Mouse (Mus musculus) myocyte (in vitro differentiated cells): ENCODE measurements around the gene Ddx27.

Experiments used
- CEBPB ChIP-seq: IDR thresholded peaks from 2 replicates; pipeline ENCODE4 v1.6.1; 2011; ENCODE audit warnings: mild to moderate bottlenecking, moderate library complexity; ENCODE audit not compliant: poor library complexity, insufficient read depth, severe bottlenecking
- E2F4 ChIP-seq: IDR thresholded peaks from one replicate; pipeline ENCODE4 v1.6.1; 2011; ENCODE audit warnings: mild to moderate bottlenecking, control low read depth, moderate library complexity; ENCODE audit not compliant: insufficient read depth
- MAX ChIP-seq: IDR thresholded peaks from one replicate; pipeline ENCODE4 v1.6.1; 2011; ENCODE audit warnings: low read depth, mild to moderate bottlenecking, control low read depth
- MYOD1 ChIP-seq, 3 experiments: IDR thresholded peaks; one replicate each; pipeline ENCODE4 v1.6.1; 2011; ENCODE audit warnings: control low read depth in 2 of 3, low read depth in 2 of 3, mild to moderate bottlenecking in 2 of 3, moderate library complexity in 1 of 3; ENCODE audit not compliant: insufficient read length in 2 of 3, control insufficient read depth in 1 of 3
- MYOG ChIP-seq, 3 experiments: IDR thresholded peaks; one replicate each; pipeline ENCODE4 v1.6.1; 2011; ENCODE audit warnings: control low read depth in 2 of 3, low read depth in 2 of 3, mild to moderate bottlenecking in 2 of 3; ENCODE audit not compliant: insufficient read length in 2 of 3, control insufficient read depth in 1 of 3, insufficient read depth in 1 of 3
- POLR2A ChIP-seq: IDR thresholded peaks from one replicate; pipeline ENCODE4 v1.6.1; 2011; ENCODE audit warnings: low read depth, mild to moderate bottlenecking, control low read depth, moderate library complexity; ENCODE audit not compliant: insufficient read length
- POLR2AphosphoS2 ChIP-seq: IDR thresholded peaks from one replicate; pipeline ENCODE4 v1.6.1; 2011; ENCODE audit warnings: low read depth, control low read depth; ENCODE audit not compliant: insufficient read length
- SRF ChIP-seq: IDR thresholded peaks from one replicate; pipeline ENCODE4 v1.6.1; 2011; ENCODE audit warnings: low read depth; ENCODE audit not compliant: control insufficient read depth, insufficient read length
- TCF12 ChIP-seq: IDR thresholded peaks from one replicate; pipeline ENCODE4 v1.6.1; 2011; ENCODE audit warnings: mild to moderate bottlenecking, control low read depth; ENCODE audit not compliant: poor library complexity, insufficient read depth, severe bottlenecking
- TCF3 ChIP-seq: IDR thresholded peaks from one replicate; pipeline ENCODE4 v1.6.1; 2011; ENCODE audit warnings: low read depth, control low read depth; ENCODE audit not compliant: insufficient read length
- USF1 ChIP-seq: IDR thresholded peaks from one replicate; pipeline ENCODE4 v1.6.1; 2011; ENCODE audit warnings: low read depth, mild to moderate bottlenecking, control low read depth, moderate library complexity

- no peak for TF ChIP-seq POLR2A
- TF ChIP-seq USF1 = no peak
- TF ChIP-seq MYOG (IDR thresholded peaks at IDR 0.05; ENCODE audit: control insufficient read depth in 1 of 3, insufficient read depth in 1 of 3, insufficient read length in 2 of 3, low read depth in 2 of 3) = no peak
- TF ChIP-seq MAX = no peak
- TF ChIP-seq TCF12 = no peak
- no peak for TF ChIP-seq CEBPB
- no peak for TF ChIP-seq POLR2AphosphoS2
- TF ChIP-seq E2F4 = no peak
- no peak for TF ChIP-seq MYOD1 (IDR thresholded peaks at IDR 0.05; ENCODE audit: control insufficient read depth in 1 of 3, insufficient read length in 2 of 3, low read depth in 2 of 3)
- no peak for TF ChIP-seq SRF
- no peak for TF ChIP-seq TCF3
These were observed 41.9 kb downstream of the Ddx27 start for GRCm38 (mm10) chr2:167056942-167057323.
